Mouse (Mus musculus): Measurements from ENCODE around the gene Fam126a. TPM values are rescaled to one million over a fixed set of nuclear protein-coding genes. Genes with fewer than 3 reads are reported as not detected.

The Fam126a gene
- polyA plus RNA-seq (2014; fragmentation: Illumina TruSeq; extraction: RNeasy Lipid Tissue Mini Kit (QIAGEN cat#74804)) = 78.1 TPM

DNA sequence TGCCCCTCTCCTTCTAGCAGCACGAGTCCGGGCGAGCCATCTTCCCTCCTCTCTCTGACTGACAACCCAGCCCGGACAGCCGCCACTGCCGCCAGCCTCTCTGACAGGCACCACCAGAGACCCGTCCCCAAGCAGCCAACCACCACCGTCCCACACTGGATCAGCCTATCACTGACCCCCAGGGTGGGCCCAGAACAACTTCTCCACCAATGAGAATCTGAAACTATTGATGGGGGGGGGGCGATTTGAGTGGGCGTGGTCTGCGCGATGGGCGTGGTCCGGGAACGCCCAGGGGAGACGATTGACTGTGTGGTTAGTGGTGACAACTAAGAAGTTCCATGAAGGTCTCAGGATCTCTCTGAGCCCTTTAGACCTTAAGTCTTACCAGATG is at the start of gene Fam126a:
Gene Fam126a, minus strand, starts transcription at position 112 of the 391 bp plus-strand sequence.

Other genes starting within 250 kb of the Fam126a start
- gene Pus7, start 247.0 kb downstream of the Fam126a start, polyA plus RNA-seq (2014; fragmentation: Illumina TruSeq; extraction: RNeasy Lipid Tissue Mini Kit (QIAGEN cat#74804)) = 29.3 TPM
- 17.4 TPM for gene Rint1, start 243.0 kb downstream of the Fam126a start, polyA plus RNA-seq (2014; fragmentation: Illumina TruSeq; extraction: RNeasy Lipid Tissue Mini Kit (QIAGEN cat#74804))
- 47.9 TPM for gene Tomm7, start 186.5 kb downstream of the Fam126a start, polyA plus RNA-seq (2014; fragmentation: Illumina TruSeq; extraction: RNeasy Lipid Tissue Mini Kit (QIAGEN cat#74804))
- 151 TPM for gene Klhl7, start 69.9 kb upstream of the Fam126a start, polyA plus RNA-seq (2014; fragmentation: Illumina TruSeq; extraction: RNeasy Lipid Tissue Mini Kit (QIAGEN cat#74804))
- 6.2 TPM for gene Nupl2, start 134.3 kb upstream of the Fam126a start, polyA plus RNA-seq (2014; fragmentation: Illumina TruSeq; extraction: RNeasy Lipid Tissue Mini Kit (QIAGEN cat#74804))